Comparison of ENCODE assay signal across 9 mouse cellular contexts in the genomic region with DNA sequence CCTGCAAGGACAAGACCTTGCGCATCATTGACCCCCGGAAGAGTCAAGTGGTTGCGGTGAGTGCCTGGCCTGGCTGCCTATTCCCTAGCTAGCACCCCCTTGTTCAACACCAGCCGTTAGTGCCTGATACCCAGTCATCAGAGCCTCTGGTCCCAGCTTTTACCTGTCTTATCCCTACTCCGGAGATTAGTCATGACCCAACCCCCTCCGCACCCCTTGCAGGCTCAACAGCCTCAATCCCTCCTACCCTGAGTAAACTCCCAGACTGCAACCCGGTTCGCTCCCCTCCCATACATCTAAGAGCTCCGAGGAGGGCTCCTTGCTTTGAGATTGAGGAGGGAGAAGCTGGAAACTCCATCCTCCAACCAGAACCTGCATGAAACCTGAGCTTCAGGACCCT. TPM values are rescaled to one million over a fixed set of nuclear protein-coding genes. Genes with fewer than 3 reads are reported as not detected.
A peak's percentile ranks its signal among the peaks of the same experiment; 100 is the strongest.
DNase-seq lines count a peak whose midpoint lies in the region; ATAC-seq and TF ChIP-seq lines count a peak whose summit lies in the region.
"Had no signal": no experiment of that assay in that cellular context is flagged by ENCODE, and none has a peak within 500 bp of the region (broad histone marks: within the 10 kb centered on the region; RNA-seq: fewer than 3 reads in every experiment).

No protein-coding gene starts in this region.

- no peak for DNase-seq in hindbrain, embryonic 14.5 days (ENCODE audit: low spot score)
- DNase-seq in ES-E14 (ENCODE audit: low read depth, low spot score), result no peak
- no peak for DNase-seq in left cerebral cortex, postnatal 14 days (ENCODE audit: low spot score in 2 of 2)
- no peak for DNase-seq in midbrain, postnatal 0 days (ENCODE audit: low spot score)

- ATAC-seq in hindbrain, embryonic 12.5 days (ENCODE audit: low FRiP score), result no peak
- no peak for ATAC-seq in hindbrain, embryonic 14.5 days (ENCODE audit: low FRiP score)
- ATAC-seq in limb, embryonic 12.5 days (ENCODE audit: insufficient number of reproducible peaks, insufficient read depth, low FRiP score, low TSS enrichment, low read depth), result no peak
- ATAC-seq in midbrain, postnatal 0 days (ENCODE audit: low FRiP score), result no peak

- 29% methylated on average over 9 of the region's 9 CpGs for WGBS in hindbrain, embryonic 12.5 days
- WGBS in hindbrain, embryonic 14.5 days, result 47% methylated on average over 9 of the region's 9 CpGs
- 29% methylated on average over 9 of the region's 9 CpGs for WGBS in limb, embryonic 12.5 days
- whole genome bisulfite sequencing in midbrain, postnatal 0 days, result 49% methylated on average over 9 of the region's 9 CpGs

- no peaks in the 10 kb centered on the region for H3K9me3 ChIP-seq in hindbrain, embryonic 12.5 days (replicated peaks)
- H3K9me3 ChIP-seq in hindbrain, embryonic 14.5 days (ENCODE audit: control insufficient read depth, low read length), result no peaks in the 10 kb centered on the region
- H3K9me3 ChIP-seq in E14TG2a.4 (ENCODE audit: low read length) (no peaks in the 10 kb centered on the region), ES-E14 (ENCODE audit: control insufficient read depth, insufficient read depth, low read depth, low read length) (no peaks in the 10 kb centered on the region)
- H3K9me3 ChIP-seq in limb, embryonic 12.5 days, result no peaks in the 10 kb centered on the region
- no peaks in the 10 kb centered on the region for H3K9me3 ChIP-seq in midbrain, postnatal 0 days (ENCODE audit: low read length)
- H3K9me3 ChIP-seq: midbrain, embryonic 12.5 days had no signal

- H3K27ac ChIP-seq in hindbrain, embryonic 12.5 days, result no peak overlapping the region
- H3K27ac ChIP-seq in hindbrain, embryonic 14.5 days, result no peak overlapping the region
- H3K27ac ChIP-seq in ES-E14 (ENCODE audit: insufficient read depth, low read depth, low read length, poor library complexity, severe bottlenecking), result no peak overlapping the region
- H3K27ac ChIP-seq in limb, embryonic 12.5 days, result no peak overlapping the region
- no peak overlapping the region for H3K27ac ChIP-seq in midbrain, postnatal 0 days (ENCODE audit: low read depth, low read length)
- H3K27ac ChIP-seq: midbrain, embryonic 12.5 days had no signal

- no peak for TF ChIP-seq CTCF in E14TG2a.4 (conservative IDR thresholded peaks at IDR 0.05; ENCODE audit: low read length)
- TF ChIP-seq CTCF in midbrain, postnatal 0 days (IDR thresholded peaks at IDR 0.05), result no peak

- in situ Hi-C loops in ES-E14 (cut with MboI; ENCODE audit: low sequenced_read_pairs in 2 of 2, unreplicated experiment in 2 of 2), result no loop called here

- H3K4me1 ChIP-seq in hindbrain, embryonic 12.5 days, result peaks cover 18% of the 10 kb centered on the region
- peaks cover 5% of the 10 kb centered on the region; the same call in 1 of the 2 replicates for H3K4me1 ChIP-seq in hindbrain, embryonic 14.5 days (replicated peaks; ENCODE audit: control insufficient read depth, insufficient read depth, low read length)
- peaks cover 82% of the 10 kb centered on the region for H3K4me1 ChIP-seq in E14TG2a.4 (replicated peaks; ENCODE audit: low read depth, low read length)
- H3K4me1 ChIP-seq in ES-E14 (ENCODE audit: control insufficient read depth in 2 of 2, insufficient read depth in 2 of 2, low read length in 2 of 2, poor library complexity in 1 of 2), result peaks cover 0 to 25% of the 10 kb centered on the region in 2 experiments; a peak in 1 of 4 replicates
- peaks cover 23% of the 10 kb centered on the region for H3K4me1 ChIP-seq in limb, embryonic 12.5 days (replicated peaks)
- peaks cover 5% of the 10 kb centered on the region; the same call in 1 of the 2 replicates for H3K4me1 ChIP-seq in midbrain, postnatal 0 days (ENCODE audit: insufficient read depth, low read length)

- H3K27me3 ChIP-seq in hindbrain, embryonic 12.5 days, result peaks cover 71% of the 10 kb centered on the region
- H3K27me3 ChIP-seq in hindbrain, embryonic 14.5 days (ENCODE audit: control insufficient read depth, insufficient read depth, low read length), result peaks cover 49% of the 10 kb centered on the region
- H3K27me3 ChIP-seq in E14TG2a.4 (ENCODE audit: insufficient read depth, low read length), result peaks cover 99% of the 10 kb centered on the region
- peaks cover 85% of the 10 kb centered on the region for H3K27me3 ChIP-seq in limb, embryonic 12.5 days
- H3K27me3 ChIP-seq in midbrain, postnatal 0 days (ENCODE audit: insufficient read depth, low read length), result peaks cover 30% of the 10 kb centered on the region

- H3K4me2 ChIP-seq in hindbrain, embryonic 12.5 days (replicated peaks), result peak overlapping the region; percentile 9; the same call in 1 of the 2 replicates
- no peak overlapping the region for H3K4me2 ChIP-seq in hindbrain, embryonic 14.5 days (replicated peaks)
- H3K4me2 ChIP-seq in limb, embryonic 12.5 days, result peak overlapping the region; percentile 35
- H3K4me2 ChIP-seq in midbrain, postnatal 0 days (ENCODE audit: low read depth, low read length, poor library complexity, severe bottlenecking), result no peak overlapping the region
- H3K4me2 ChIP-seq: midbrain, embryonic 12.5 days had no signal

- intact Hi-C loops in left cerebral cortex, postnatal 14 days (cut with DNase I), result no loop called here

- no peak overlapping the region for H3K9ac ChIP-seq in hindbrain, embryonic 12.5 days
- H3K9ac ChIP-seq in hindbrain, embryonic 14.5 days, result no peak overlapping the region
- H3K9ac ChIP-seq in ES-E14 (ENCODE audit: insufficient read depth, low read depth, low read length, poor library complexity, severe bottlenecking), result 0 out of 2 replicates have a peak overlapping the region, but pooled peaks have one; percentile 33
- no peak overlapping the region for H3K9ac ChIP-seq in limb, embryonic 12.5 days (replicated peaks)
- H3K9ac ChIP-seq in midbrain, postnatal 0 days (replicated peaks; ENCODE audit: low read length, poor library complexity, severe bottlenecking), result no peak overlapping the region
- H3K9ac ChIP-seq: midbrain, embryonic 12.5 days had no signal

- H3K4me3 ChIP-seq in hindbrain, embryonic 12.5 days, result no peak overlapping the region
- H3K4me3 ChIP-seq in hindbrain, embryonic 14.5 days (replicated peaks; ENCODE audit: low read length), result no peak overlapping the region
- H3K4me3 ChIP-seq in E14TG2a.4 (replicated peaks; ENCODE audit: low read length) (peak overlapping the region; percentile 68), ES-E14 (ENCODE audit: insufficient read depth in 1 of 2, low read depth in 1 of 2, low read length in 2 of 2, poor library complexity in 1 of 2, severe bottlenecking in 1 of 2) (peak overlapping the region; percentile 48 to 49)
- H3K4me3 ChIP-seq in limb, embryonic 12.5 days (replicated peaks), result no peak overlapping the region
- H3K4me3 ChIP-seq in midbrain, postnatal 0 days (ENCODE audit: low read depth, low read length), result no peak overlapping the region
- H3K4me3 ChIP-seq: midbrain, embryonic 12.5 days had no signal

- H3K36me3 ChIP-seq in hindbrain, embryonic 12.5 days, result peaks cover 11% of the 10 kb centered on the region
- H3K36me3 ChIP-seq in hindbrain, embryonic 14.5 days (replicated peaks; ENCODE audit: control insufficient read depth, insufficient read depth), result peaks cover 10% of the 10 kb centered on the region
- no peaks in the 10 kb centered on the region for H3K36me3 ChIP-seq in E14TG2a.4 (ENCODE audit: insufficient read depth, low read length)
- H3K36me3 ChIP-seq in ES-E14 (ENCODE audit: control insufficient read depth, insufficient read depth, low read length, poor library complexity, severe bottlenecking), result no peaks in the 10 kb centered on the region
- H3K36me3 ChIP-seq in limb, embryonic 12.5 days, result peaks cover 21% of the 10 kb centered on the region
- peaks cover 8% of the 10 kb centered on the region for H3K36me3 ChIP-seq in midbrain, postnatal 0 days (ENCODE audit: insufficient read depth, low read length)

RNA-seq across cellular contexts. Expression of a gene that starts 4.3 kb away (rescaled TPM):
- polyA plus RNA-seq in hindbrain, embryonic 12.5 days (2016; fragmentation: Nextera tagmentation; extraction: Ambion mirVana), result 0.09 and 0.52 TPM in 2 replicates
- polyA plus RNA-seq in hindbrain, embryonic 14.5 days (2014; fragmentation: Nextera tagmentation; extraction: Ambion mirVana), result 0.82 and 0.91 TPM in 2 replicates
- total RNA-seq in ES-E14 (2012; rRNA removed), result 0.48 and 0.80 TPM in 2 replicates
- 0.33 and 0.54 TPM in 2 replicates for polyA plus RNA-seq in limb, embryonic 12.5 days (2016; fragmentation: Nextera tagmentation; extraction: Ambion mirVana)
- 10 to 100 TPM; 31.3 to 32.4 TPM for total RNA-seq in left cerebral cortex, postnatal 14 days (2021)
- 1.1 and 2.2 TPM in 2 replicates for total RNA-seq in midbrain, postnatal 0 days (2014; rRNA removed)
- 0.65 and 0.70 TPM in 2 replicates for polyA plus RNA-seq in midbrain, postnatal 0 days (2015; fragmentation: Nextera tagmentation; extraction: Ambion mirVana)
- total RNA-seq: common myeloid progenitor, adult 5-6 weeks had no signal

RNA-seq across cellular contexts. Expression of a gene that starts 22.9 kb away (rescaled TPM):
- 28.3 and 29.2 TPM in 2 replicates for polyA plus RNA-seq in hindbrain, embryonic 12.5 days (2016; fragmentation: Nextera tagmentation; extraction: Ambion mirVana)
- 44.5 and 45.0 TPM in 2 replicates for polyA plus RNA-seq in hindbrain, embryonic 14.5 days (2014; fragmentation: Nextera tagmentation; extraction: Ambion mirVana)
- 7.0 and 10.7 TPM in 2 replicates for total RNA-seq in ES-E14 (2012; rRNA removed)
- polyA plus RNA-seq in limb, embryonic 12.5 days (2016; fragmentation: Nextera tagmentation; extraction: Ambion mirVana), result 12.9 and 13.1 TPM in 2 replicates
- 100 to 1,000 TPM; 127 to 129 TPM for total RNA-seq in left cerebral cortex, postnatal 14 days (2021)
- 70.3 and 75.5 TPM in 2 replicates for total RNA-seq in midbrain, postnatal 0 days (2014; rRNA removed)
- 41.5 and 43.6 TPM in 2 replicates for polyA plus RNA-seq in midbrain, postnatal 0 days (2015; fragmentation: Nextera tagmentation; extraction: Ambion mirVana)

RNA-seq across cellular contexts. Expression of a gene that starts 26.8 kb away (rescaled TPM):
- polyA plus RNA-seq in hindbrain, embryonic 12.5 days (2016; fragmentation: Nextera tagmentation; extraction: Ambion mirVana), result 10.9 and 13.4 TPM in 2 replicates
- polyA plus RNA-seq in hindbrain, embryonic 14.5 days (2014; fragmentation: Nextera tagmentation; extraction: Ambion mirVana), result 21.3 and 23.2 TPM in 2 replicates
- 43.1 and 55.2 TPM in 2 replicates for total RNA-seq in ES-E14 (2012; rRNA removed)
- 10.2 and 10.3 TPM in 2 replicates for polyA plus RNA-seq in limb, embryonic 12.5 days (2016; fragmentation: Nextera tagmentation; extraction: Ambion mirVana)
- total RNA-seq in left cerebral cortex, postnatal 14 days (2021), result 100 to 1,000 TPM; 150 to 153 TPM
- total RNA-seq in midbrain, postnatal 0 days (2014; rRNA removed), result 111 and 143 TPM in 2 replicates
- polyA plus RNA-seq in midbrain, postnatal 0 days (2015; fragmentation: Nextera tagmentation; extraction: Ambion mirVana), result 18.5 and 19.6 TPM in 2 replicates

RNA-seq across cellular contexts. Expression of a gene that starts 48.4 kb away (rescaled TPM):
- polyA plus RNA-seq in hindbrain, embryonic 12.5 days (2016; fragmentation: Nextera tagmentation; extraction: Ambion mirVana), result 3.5 and 4.2 TPM in 2 replicates
- polyA plus RNA-seq in hindbrain, embryonic 14.5 days (2014; fragmentation: Nextera tagmentation; extraction: Ambion mirVana), result 1.7 and 2.7 TPM in 2 replicates
- 1.6 and 1.7 TPM in 2 replicates for total RNA-seq in ES-E14 (2012; rRNA removed)
- polyA plus RNA-seq in limb, embryonic 12.5 days (2016; fragmentation: Nextera tagmentation; extraction: Ambion mirVana), result 1.5 and 2.4 TPM in 2 replicates
- 1 to 10 TPM; 1.6 to 1.7 TPM for total RNA-seq in left cerebral cortex, postnatal 14 days (2021)
- 3.6 and 4.2 TPM in 2 replicates for total RNA-seq in midbrain, postnatal 0 days (2014; rRNA removed)
- polyA plus RNA-seq in midbrain, postnatal 0 days (2015; fragmentation: Nextera tagmentation; extraction: Ambion mirVana), result 1.6 and 1.8 TPM in 2 replicates

RNA-seq across cellular contexts. Expression of a gene that starts 49.2 kb away (rescaled TPM):
- 29.7 and 32.3 TPM in 2 replicates for polyA plus RNA-seq in hindbrain, embryonic 12.5 days (2016; fragmentation: Nextera tagmentation; extraction: Ambion mirVana)
- polyA plus RNA-seq in hindbrain, embryonic 14.5 days (2014; fragmentation: Nextera tagmentation; extraction: Ambion mirVana), result 13.3 and 15.1 TPM in 2 replicates
- 18.4 and 23.5 TPM in 2 replicates for total RNA-seq in ES-E14 (2012; rRNA removed)
- polyA plus RNA-seq in limb, embryonic 12.5 days (2016; fragmentation: Nextera tagmentation; extraction: Ambion mirVana), result 49.1 and 53.2 TPM in 2 replicates
- 1 to 10 TPM; 4.9 to 5.8 TPM for total RNA-seq in left cerebral cortex, postnatal 14 days (2021)
- 7.5 and 7.8 TPM in 2 replicates for total RNA-seq in midbrain, postnatal 0 days (2014; rRNA removed)
- 11.4 and 11.5 TPM in 2 replicates for polyA plus RNA-seq in midbrain, postnatal 0 days (2015; fragmentation: Nextera tagmentation; extraction: Ambion mirVana)

Comparison
In these comparisons a context has a peak if more than half of its experiments do, and no peak if none do; other contexts are left out.
1. H3K4me2 ChIP-seq: peak in hindbrain, embryonic 12.5 days (single experiment) and limb, embryonic 12.5 days (single experiment); none in hindbrain, embryonic 14.5 days (single experiment) and midbrain, postnatal 0 days (single experiment).
2. H3K4me3 ChIP-seq: peak in E14TG2a.4 (single experiment) and ES-E14 (2 of 2); none in hindbrain, embryonic 12.5 days (single experiment), hindbrain, embryonic 14.5 days (single experiment), limb, embryonic 12.5 days (single experiment) and midbrain, postnatal 0 days (single experiment).